Mouse (Mus musculus) frontal cortex, postnatal 25 days (tissue): ENCODE results near the gene Clybl.

Source experiments
- DNase-seq, 2 experiments: peaks; one replicate each; pipeline ENCODE4 v3.0.0; 2022; ENCODE audit warnings: low spot score in 2 of 2

Clybl gene

GRCm38 (mm10) chr14:122181078-122181814 is at the start of gene Clybl:
Gene Clybl, plus strand, starts transcription at chr14:122181704.
- DNase-seq: peak; percentile 84 to 86

- DNase-seq: no peak
These were observed 45.1 kb upstream of the Clybl start for GRCm38 (mm10) chr14:122136368-122136928.

- DNase-seq: no peak
These were observed 44.3 kb upstream of the Clybl start for GRCm38 (mm10) chr14:122137234-122137633.

- no peak for DNase-seq
These were observed 41.4 kb upstream of the Clybl start for GRCm38 (mm10) chr14:122140126-122140525.

GRCm38 (mm10) chr14:122143585-122144269 is 37.8 kb upstream of the Clybl start:
- no peak for DNase-seq

GRCm38 (mm10) chr14:122145374-122145773 is 36.1 kb upstream of the Clybl start:
- DNase-seq: no peak

- no peak for DNase-seq
These were observed 30.9 kb upstream of the Clybl start for GRCm38 (mm10) chr14:122150616-122151015.

GRCm38 (mm10) chr14:122157738-122158137 is 23.8 kb upstream of the Clybl start:
- no peak for DNase-seq

- no peak for DNase-seq
These were observed 20.6 kb upstream of the Clybl start for GRCm38 (mm10) chr14:122160916-122161315.

GRCm38 (mm10) chr14:122168912-122169311 is 12.6 kb upstream of the Clybl start:
- no peak for DNase-seq

- DNase-seq: no peak
These were observed 11.2 kb upstream of the Clybl start for GRCm38 (mm10) chr14:122170202-122170781.

- DNase-seq: no peak
These were observed 10.5 kb upstream of the Clybl start for GRCm38 (mm10) chr14:122171031-122171430.

GRCm38 (mm10) chr14:122176263-122176798 is 5.2 kb upstream of the Clybl start:
- DNase-seq: no peak

- no peak for DNase-seq
These were observed 2.2 kb upstream of the Clybl start for GRCm38 (mm10) chr14:122179262-122179661.

- DNase-seq: no peak
These were observed 282 bp downstream of the Clybl start for GRCm38 (mm10) chr14:122181815-122182157.

GRCm38 (mm10) chr14:122182220-122182619 is 716 bp downstream of the Clybl start:
- DNase-seq: no peak

- DNase-seq: no peak
These were observed 2.5 kb downstream of the Clybl start for GRCm38 (mm10) chr14:122183974-122184373.

GRCm38 (mm10) chr14:122188250-122188649 is 6.7 kb downstream of the Clybl start:
- DNase-seq: no peak

GRCm38 (mm10) chr14:122189901-122190300 is 8.4 kb downstream of the Clybl start:
- DNase-seq: no peak

- no peak for DNase-seq
These were observed 9.0 kb downstream of the Clybl start for GRCm38 (mm10) chr14:122190527-122190926.

- DNase-seq: peak; percentile 44 to 59
These were observed 9.5 kb downstream of the Clybl start for GRCm38 (mm10) chr14:122190941-122191510.

- no peak for DNase-seq
These were observed 13.1 kb downstream of the Clybl start for GRCm38 (mm10) chr14:122194630-122195029.
